Mouse (Mus musculus) embryonic facial prominence, embryonic 10.5 days (tissue): ENCODE measurements around the gene Snrpa. TPM values are rescaled to one million over a fixed set of nuclear protein-coding genes. Genes with fewer than 3 reads are reported as not detected.
"Not testable (repeated sequence)": the region's sequence is repeated elsewhere in the genome, so short reads cannot be mapped to it uniquely, and the experiment has no call there.

Experiments used
- DNase-seq: peaks from one replicate; pipeline ENCODE4 v3.0.0-alpha.2; 2017; ENCODE audit warnings: low spot score
- H3K27ac ChIP-seq: fragments of 300-500 bp; sonication (generic); replicated peaks from 2 replicates; pipeline ENCODE4 v1.5.1; 2016; ENCODE audit warnings: mild to moderate bottlenecking
- H3K27me3 ChIP-seq: fragments of 300-500 bp; sonication (generic); replicated peaks from 2 replicates; pipeline ENCODE4 v1.6.1; 2016; ENCODE audit warnings: low read depth, mild to moderate bottlenecking; ENCODE audit not compliant: poor library complexity, severe bottlenecking
- H3K36me3 ChIP-seq: fragments of 300-500 bp; sonication (generic); replicated peaks from 2 replicates; pipeline ENCODE4 v1.6.1; 2016; ENCODE audit warnings: mild to moderate bottlenecking, moderate library complexity
- H3K4me1 ChIP-seq: fragments of 300-500 bp; sonication (generic); 2 replicates; pipeline ENCODE4 v1.6.1; 2016
- H3K4me3 ChIP-seq: fragments of 300-500 bp; sonication (generic); 2 replicates; pipeline ENCODE4 v1.5.1; 2016; ENCODE audit warnings: mild to moderate bottlenecking, moderate library complexity
- H3K9me3 ChIP-seq: fragments of 300-500 bp; sonication (generic); 2 replicates; pipeline ENCODE4 v1.6.1; 2016; ENCODE audit warnings: mild to moderate bottlenecking
- WGBS: fragments of 180-500 bp; shearing (Covaris S2); methylation state at CpG from one replicate; pipeline ENCODE4 v1.1.7; 2016; 5-methylcytosine and 5-hydroxymethylcytosine counted together
- polyA plus RNA-seq: library from polyadenylated mRNA; unstranded; fragments of >200 nt; fragmentation: Nextera tagmentation; extraction: Ambion mirVana; gene quantifications from 2 replicates; pipeline ENCODE4 v1.2.1, GENCODE M21; 2016

Gene Snrpa
- 415 and 427 TPM in 2 replicates for polyA plus RNA-seq

GRCm38 (mm10) chr7:27195681-27196611, at the start of gene Snrpa, which contains the start of gene BC024978:
Gene Snrpa, minus strand, starts transcription at chr7:27196271.
Gene BC024978, plus strand, starts transcription at chr7:27195781.
- peak within 1 kb of the TSS; percentile 90 for H3K4me3 ChIP-seq
- no peaks in the 10 kb centered on the region for H3K9me3 ChIP-seq
- H3K36me3 ChIP-seq = peaks cover 66% of the 10 kb centered on the region
- H3K27ac ChIP-seq = peak within 1 kb of the TSS; percentile 98
- DNase-seq = peak; percentile 97
- under 1% methylated on average over 64 of the region's 64 CpGs for WGBS
- peaks cover 23% of the 10 kb centered on the region for H3K4me1 ChIP-seq
- H3K27me3 ChIP-seq = no peaks in the 10 kb centered on the region

- peaks cover 54% of the 10 kb centered on the region for H3K36me3 ChIP-seq
- not testable (repeated sequence) for DNase-seq, H3K27ac ChIP-seq, H3K4me1 ChIP-seq, H3K9me3 ChIP-seq, H3K27me3 ChIP-seq, H3K4me3 ChIP-seq
- 74% methylated on average over 2 of the region's 2 CpGs for WGBS
Measured at GRCm38 (mm10) chr7:27244088-27244487, 48.0 kb upstream of the Snrpa start.

- Histone ChIP-seq H3K9me3 (0 out of 2 replicates have a peak, but pooled peaks cover 3% of the 10 kb centered on the region), H3K27ac (no peak overlapping the region), H3K4me1 (peaks cover 4% of the 10 kb centered on the region; the same call in 1 of the 2 replicates), H3K4me3 (no peak overlapping the region), H3K27me3 (no peaks in the 10 kb centered on the region), H3K36me3 (peaks cover 54% of the 10 kb centered on the region)
- WGBS = 57% methylated on average over 8 of the region's 8 CpGs
- DNase-seq = no peak
Measured at GRCm38 (mm10) chr7:27243211-27243610, 47.1 kb upstream of the Snrpa start.

- Histone ChIP-seq H3K4me3 (no peak overlapping the region), H3K36me3 (peaks cover 35% of the 10 kb centered on the region), H3K4me1 (peaks cover 12% of the 10 kb centered on the region), H3K9me3 (no peaks in the 10 kb centered on the region), H3K27ac (no peak overlapping the region), H3K27me3 (no peaks in the 10 kb centered on the region)
- 94% methylated on average over 5 of the region's 5 CpGs for WGBS
- no peak for DNase-seq
Measured at GRCm38 (mm10) chr7:27238568-27238967, 42.5 kb upstream of the Snrpa start.

- Histone ChIP-seq H3K36me3 (peaks cover 26% of the 10 kb centered on the region), H3K9me3 (no peaks in the 10 kb centered on the region), H3K4me1 (peaks cover 13% of the 10 kb centered on the region), H3K27ac (no peak overlapping the region), H3K27me3 (no peaks in the 10 kb centered on the region), H3K4me3 (no peak overlapping the region)
- WGBS = 89% methylated on average over 2 of the region's 2 CpGs
- DNase-seq = no peak
Measured at GRCm38 (mm10) chr7:27237527-27237926, 41.5 kb upstream of the Snrpa start.

- H3K4me1 ChIP-seq = peaks cover 18% of the 10 kb centered on the region
- H3K4me3 ChIP-seq = no peak overlapping the region
- no peak overlapping the region for H3K27ac ChIP-seq
- DNase-seq = no peak
- 85% methylated on average over 2 of the region's 2 CpGs for WGBS
- H3K36me3 ChIP-seq = peaks cover 15% of the 10 kb centered on the region
- H3K9me3 ChIP-seq = no peaks in the 10 kb centered on the region
- no peaks in the 10 kb centered on the region for H3K27me3 ChIP-seq
Measured at GRCm38 (mm10) chr7:27235726-27236125, 39.7 kb upstream of the Snrpa start.

- 5% methylated on average over 6 of the region's 6 CpGs for WGBS
- peaks cover 22% of the 10 kb centered on the region for H3K4me1 ChIP-seq
Measured at GRCm38 (mm10) chr7:27233300-27233699, 37.2 kb upstream of the Snrpa start.

GRCm38 (mm10) chr7:27232781-27233281, 36.8 kb upstream of the Snrpa start, which contains the start of gene Coq8b:
Gene Coq8b, plus strand, starts transcription at chr7:27233023.
- H3K27ac ChIP-seq = peak within 1 kb of the TSS; percentile 88
- H3K36me3 ChIP-seq = peaks cover 7% of the 10 kb centered on the region
- H3K4me3 ChIP-seq = peak within 1 kb of the TSS; percentile 67
- H3K4me1 ChIP-seq = peaks cover 23% of the 10 kb centered on the region
- H3K9me3 ChIP-seq = no peaks in the 10 kb centered on the region
- WGBS = under 1% methylated on average over 25 of the region's 25 CpGs
- no peaks in the 10 kb centered on the region for H3K27me3 ChIP-seq
- peak; percentile 97 for DNase-seq

More at GRCm38 (mm10) chr7:27233300-27233699, 37.2 kb upstream of the Snrpa start:
- Histone ChIP-seq H3K27me3 (no peaks in the 10 kb centered on the region), H3K4me3 (peak overlapping the region; percentile 67), H3K9me3 (no peaks in the 10 kb centered on the region), H3K27ac (peak overlapping the region; percentile 88), H3K36me3 (peaks cover 7% of the 10 kb centered on the region)
- DNase-seq = no peak

GRCm38 (mm10) chr7:27231693-27232331, 35.7 kb upstream of the Snrpa start:
- Histone ChIP-seq H3K9me3 (no peaks in the 10 kb centered on the region), H3K4me1 (peaks cover 33% of the 10 kb centered on the region), H3K27ac (peak overlapping the region; percentile 88), H3K36me3 (no peaks in the 10 kb centered on the region), H3K27me3 (no peaks in the 10 kb centered on the region), H3K4me3 (peak overlapping the region; percentile 12; the same call in 1 of the 2 replicates)
- DNase-seq = no peak
- 84% methylated on average over 7 of the region's 7 CpGs for WGBS

- H3K9me3 ChIP-seq = no peaks in the 10 kb centered on the region
- 77% methylated on average over 4 of the region's 4 CpGs for WGBS
- H3K4me1 ChIP-seq = peaks cover 43% of the 10 kb centered on the region
Measured at GRCm38 (mm10) chr7:27230781-27231180, 34.7 kb upstream of the Snrpa start.

GRCm38 (mm10) chr7:27228865-27229264, 32.8 kb upstream of the Snrpa start:
- Histone ChIP-seq H3K4me3 (peak overlapping the region; percentile 69), H3K27ac (peak overlapping the region; percentile 91), H3K4me1 (peaks cover 58% of the 10 kb centered on the region), H3K9me3 (no peaks in the 10 kb centered on the region), H3K36me3 (peaks cover 10% of the 10 kb centered on the region), H3K27me3 (no peaks in the 10 kb centered on the region)
- WGBS = 14% methylated on average over 6 of the region's 6 CpGs
- no peak for DNase-seq

More at GRCm38 (mm10) chr7:27230781-27231180, 34.7 kb upstream of the Snrpa start:
- DNase-seq = no peak
- Histone ChIP-seq H3K4me3 (no peak overlapping the region), H3K36me3 (peaks cover 1% of the 10 kb centered on the region; the same call in 1 of the 2 replicates), H3K27ac (no peak overlapping the region), H3K27me3 (no peaks in the 10 kb centered on the region)

- H3K4me1 ChIP-seq = peaks cover 58% of the 10 kb centered on the region
- WGBS = under 1% methylated on average over 49 of the region's 49 CpGs
Measured at GRCm38 (mm10) chr7:27228281-27228821, 32.3 kb upstream of the Snrpa start, which contains the start of gene Itpkc. Gene Itpkc, minus strand, starts transcription at chr7:27228661.

More at GRCm38 (mm10) chr7:27228281-27228821, 32.3 kb upstream of the Snrpa start, which contains the start of gene Itpkc:
- H3K27me3 ChIP-seq = no peaks in the 10 kb centered on the region
- peak within 1 kb of the TSS; percentile 69 for H3K4me3 ChIP-seq
- DNase-seq = peak; percentile 97
- peaks cover 10% of the 10 kb centered on the region for H3K36me3 ChIP-seq
- H3K27ac ChIP-seq = peak within 1 kb of the TSS; percentile 91
- H3K9me3 ChIP-seq = no peaks in the 10 kb centered on the region
